Mouse (Mus musculus): ENCODE measurements around the gene Dcaf5. TPM values are rescaled to one million over a fixed set of nuclear protein-coding genes. Genes with fewer than 3 reads are reported as not detected.
"Not testable (repeated sequence)": the region's sequence is repeated elsewhere in the genome, so short reads cannot be mapped to it uniquely, and the experiment has no call there.

The Dcaf5 gene
- polyA plus RNA-seq, 1 experiment from 2014 or later: 11.6 TPM

DNA sequence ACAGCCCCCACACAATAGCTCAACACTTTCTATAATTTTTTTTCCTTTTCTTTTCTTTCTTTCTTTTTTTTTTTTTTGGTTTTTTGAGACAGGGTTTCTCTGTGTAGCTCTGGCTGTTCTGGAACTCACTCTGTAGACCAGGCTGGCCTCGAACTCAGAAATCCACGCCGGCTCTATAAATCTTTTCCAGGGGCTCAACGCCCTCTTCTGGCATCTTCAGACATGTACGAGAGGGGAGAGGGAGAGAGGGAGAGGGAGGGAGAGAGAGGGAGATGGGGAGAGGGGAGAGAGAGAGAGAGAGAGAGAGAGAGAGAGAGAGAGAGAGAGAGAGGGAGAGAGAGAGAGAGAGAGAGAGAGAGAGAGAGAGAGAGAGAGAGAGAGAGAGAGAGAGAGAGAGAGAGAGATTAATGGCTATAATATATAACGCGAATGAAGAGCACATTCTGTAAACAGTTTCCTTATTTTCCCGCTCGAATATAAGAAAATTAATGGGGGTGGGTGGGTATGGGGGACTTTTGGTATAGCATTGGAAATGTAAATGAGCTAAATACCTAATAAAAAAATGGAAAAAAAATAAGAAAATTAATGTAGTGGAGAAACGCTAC is 26.0 kb upstream of the Dcaf5 start:
- H3K36me3 ChIP-seq (ENCODE audit: control insufficient read depth, insufficient read depth, low read length); H3K27me3 ChIP-seq (ENCODE audit: control insufficient read depth, insufficient read depth, low read depth, low read length); H3K4me1 ChIP-seq (replicated peaks; ENCODE audit: control insufficient read depth, insufficient read depth, low read length); H3K9me3 ChIP-seq (ENCODE audit: control insufficient read depth, low read length); ATAC-seq (ENCODE audit: low read depth): not testable (repeated sequence)
- H3K4me2 ChIP-seq (ENCODE audit: low read depth, low read length): peak overlapping the region; percentile 82
- peak overlapping the region; percentile 31; the same call in 1 of the 2 replicates for H3K27ac ChIP-seq (ENCODE audit: low read length)
- H3K4me3 ChIP-seq (ENCODE audit: low read length): peak overlapping the region; percentile 86
- 9% methylated on average over 10 of the region's 10 CpGs for whole genome bisulfite sequencing
- H3K9ac ChIP-seq (ENCODE audit: low read length): 0 out of 2 replicates have a peak overlapping the region, but pooled peaks have one; percentile 83

DNA sequence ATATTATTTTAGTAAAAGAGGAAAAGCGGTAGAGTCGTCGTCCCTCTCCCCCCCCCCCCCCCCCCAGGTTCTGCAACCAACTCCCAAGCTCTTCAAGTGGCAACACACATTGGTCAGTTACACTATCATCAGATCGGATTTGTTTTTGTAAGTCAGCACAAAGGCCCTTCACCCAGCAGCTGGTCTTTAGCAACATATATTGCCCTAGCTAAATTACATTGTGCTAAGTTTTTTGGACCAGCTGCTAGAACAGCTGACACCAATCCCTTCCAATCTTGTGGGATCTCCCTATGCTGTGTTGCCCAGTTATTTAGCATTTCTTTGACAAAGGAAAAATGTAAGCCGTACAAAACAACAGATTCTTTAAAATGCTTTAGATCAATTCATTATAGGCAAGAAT is 21.6 kb upstream of the Dcaf5 start:
- H3K9ac ChIP-seq (ENCODE audit: low read length): no peak overlapping the region
- no peak overlapping the region for H3K27ac ChIP-seq (ENCODE audit: low read length)
- H3K4me3 ChIP-seq (ENCODE audit: low read length): no peak overlapping the region
- ATAC-seq (ENCODE audit: low read depth): no peak
- no peaks in the 10 kb centered on the region for H3K4me1 ChIP-seq (replicated peaks; ENCODE audit: control insufficient read depth, insufficient read depth, low read length)
- H3K9me3 ChIP-seq (ENCODE audit: control insufficient read depth, low read length): no peaks in the 10 kb centered on the region
- H3K27me3 ChIP-seq (ENCODE audit: control insufficient read depth, insufficient read depth, low read depth, low read length): no peaks in the 10 kb centered on the region
- no peaks in the 10 kb centered on the region for H3K36me3 ChIP-seq (ENCODE audit: control insufficient read depth, insufficient read depth, low read length)
- no peak overlapping the region for H3K4me2 ChIP-seq (ENCODE audit: low read depth, low read length)
- 68% methylated on average over 5 of the region's 5 CpGs for WGBS

DNA sequence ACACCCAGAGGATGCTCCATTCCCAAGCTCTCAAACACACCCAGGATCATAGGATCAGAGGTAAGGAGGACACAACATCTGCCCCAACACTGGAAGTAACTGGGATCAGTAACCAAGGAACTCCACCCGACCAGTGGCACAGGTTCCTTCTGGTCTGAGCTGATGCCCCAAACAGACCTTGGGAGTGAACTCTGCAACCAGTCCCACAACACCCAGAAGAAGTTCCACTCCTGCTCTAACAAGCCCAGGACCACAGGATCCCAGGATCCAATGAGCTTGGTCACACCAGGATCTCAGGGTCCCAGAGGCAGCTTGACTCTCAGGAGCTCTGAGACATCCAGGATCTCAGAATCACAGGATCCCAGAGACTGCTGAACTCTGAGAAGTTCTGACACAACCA is 17.1 kb upstream of the Dcaf5 start:
- no peak overlapping the region for H3K4me2 ChIP-seq (ENCODE audit: low read depth, low read length)
- H3K36me3 ChIP-seq (ENCODE audit: control insufficient read depth, insufficient read depth, low read length): no peaks in the 10 kb centered on the region
- H3K27ac ChIP-seq (ENCODE audit: low read length): no peak overlapping the region
- no peak for ATAC-seq (ENCODE audit: low read depth)
- 77% methylated on average over 1 of the region's 1 CpGs for WGBS
- no peaks in the 10 kb centered on the region for H3K27me3 ChIP-seq (ENCODE audit: control insufficient read depth, insufficient read depth, low read depth, low read length)
- no peak overlapping the region for H3K4me3 ChIP-seq (ENCODE audit: low read length)
- H3K4me1 ChIP-seq (replicated peaks; ENCODE audit: control insufficient read depth, insufficient read depth, low read length): no peaks in the 10 kb centered on the region
- no peak overlapping the region for H3K9ac ChIP-seq (ENCODE audit: low read length)
- H3K9me3 ChIP-seq (ENCODE audit: control insufficient read depth, low read length): no peaks in the 10 kb centered on the region

DNA sequence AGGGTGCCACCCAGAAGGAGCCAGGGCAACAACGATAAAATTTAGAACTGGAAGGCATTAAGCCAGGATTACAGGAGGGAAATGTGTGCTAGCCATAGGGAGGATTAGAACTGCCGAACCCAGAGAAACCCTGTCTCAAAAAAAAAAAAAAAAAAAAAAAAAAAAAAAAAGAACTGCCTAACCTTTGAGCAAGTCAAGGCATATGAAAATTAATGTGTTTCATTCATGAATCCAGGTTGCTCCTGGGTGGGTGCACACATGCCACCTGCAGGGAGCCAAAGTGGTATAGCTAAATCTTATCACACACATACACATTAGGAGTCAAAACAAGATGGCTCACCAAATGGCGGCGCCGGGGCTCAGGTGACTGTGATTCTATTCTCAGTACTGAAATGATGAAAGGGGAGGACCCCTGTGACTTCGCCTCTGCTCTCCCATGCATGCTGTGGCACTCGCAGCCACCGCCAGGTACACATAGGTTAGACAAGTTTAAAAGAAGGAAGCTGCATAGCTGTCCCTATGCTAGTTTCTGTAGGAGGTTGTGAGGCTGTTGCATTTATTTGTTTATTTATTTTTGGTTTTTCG is 8.2 kb upstream of the Dcaf5 start:
- no peaks in the 10 kb centered on the region for H3K27me3 ChIP-seq (ENCODE audit: control insufficient read depth, insufficient read depth, low read depth, low read length)
- no peaks in the 10 kb centered on the region for H3K4me1 ChIP-seq (replicated peaks; ENCODE audit: control insufficient read depth, insufficient read depth, low read length)
- 78% methylated on average over 9 of the region's 9 CpGs for WGBS
- H3K36me3 ChIP-seq (ENCODE audit: control insufficient read depth, insufficient read depth, low read length): no peaks in the 10 kb centered on the region
- no peak overlapping the region for H3K4me3 ChIP-seq (ENCODE audit: low read length)
- H3K9me3 ChIP-seq (ENCODE audit: control insufficient read depth, low read length): no peaks in the 10 kb centered on the region
- no peak overlapping the region for H3K9ac ChIP-seq (ENCODE audit: low read length)
- no peak overlapping the region for H3K4me2 ChIP-seq (ENCODE audit: low read depth, low read length)
- H3K27ac ChIP-seq (ENCODE audit: low read length): no peak overlapping the region
- ATAC-seq (ENCODE audit: low read depth): no peak

DNA sequence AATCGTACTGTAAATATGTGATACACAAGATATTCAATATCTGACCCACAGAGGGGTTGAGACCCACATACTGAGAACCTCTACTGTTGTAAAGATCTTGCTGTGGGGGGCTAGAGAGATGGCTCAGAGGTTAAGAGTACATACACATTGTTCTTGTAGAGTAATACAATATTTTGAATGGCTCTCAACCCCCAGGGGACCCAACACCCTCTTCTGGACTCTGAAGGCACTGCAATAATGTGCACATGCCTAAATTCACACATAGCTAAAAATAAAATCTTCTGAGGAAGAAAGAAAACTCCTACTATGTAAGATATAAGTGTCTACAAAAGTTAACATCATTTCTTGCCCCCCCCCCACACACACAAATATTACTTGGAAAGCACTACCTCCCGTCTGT is 4.6 kb upstream of the Dcaf5 start:
- Histone ChIP-seq H3K9ac (ENCODE audit: low read length) (no peak overlapping the region), H3K27ac (ENCODE audit: low read length) (no peak overlapping the region), H3K4me2 (ENCODE audit: low read depth, low read length) (no peak overlapping the region), H3K4me3 (ENCODE audit: low read length) (no peak overlapping the region), H3K9me3 (ENCODE audit: control insufficient read depth, low read length) (no peaks in the 10 kb centered on the region), H3K27me3 (ENCODE audit: control insufficient read depth, insufficient read depth, low read depth, low read length) (no peaks in the 10 kb centered on the region), H3K36me3 (ENCODE audit: control insufficient read depth, insufficient read depth, low read length) (no peaks in the 10 kb centered on the region), H3K4me1 (replicated peaks; ENCODE audit: control insufficient read depth, insufficient read depth, low read length) (no peaks in the 10 kb centered on the region; the same call in 1 of the 2 replicates)
- ATAC-seq (ENCODE audit: low read depth): no peak
- 68% methylated on average over 2 of the region's 2 CpGs for WGBS

DNA sequence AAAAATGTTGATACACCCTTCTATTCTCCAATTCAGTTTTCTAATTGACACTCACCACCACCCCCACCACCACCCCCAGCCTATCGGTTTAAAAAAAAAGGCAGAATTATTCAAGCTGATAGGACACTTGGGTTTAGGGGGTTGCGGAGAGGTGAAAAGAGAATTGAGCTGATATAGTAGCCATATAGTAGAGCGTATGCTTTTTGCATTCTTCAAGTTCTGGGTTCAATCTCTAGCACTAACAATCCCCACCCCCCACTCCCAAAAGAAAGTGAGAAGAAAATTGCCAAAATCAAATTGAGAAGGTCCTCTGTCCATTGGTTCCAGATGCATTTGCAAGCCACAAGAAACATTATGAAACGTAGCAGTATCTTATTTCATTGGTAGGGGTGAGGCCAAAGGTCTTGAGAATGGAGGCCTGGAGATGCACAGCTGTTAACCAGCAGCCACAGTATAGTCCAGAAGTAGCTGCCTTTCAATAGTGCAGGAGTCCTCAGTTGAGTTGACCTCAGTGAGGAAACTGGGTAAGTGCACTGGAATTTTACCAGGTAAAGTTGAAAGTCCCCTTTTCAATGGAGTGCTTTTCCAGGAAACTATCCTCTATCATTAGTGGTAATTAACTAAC is 762 bp upstream of the Dcaf5 start:
- Histone ChIP-seq H3K9ac (ENCODE audit: low read length) (peak overlapping the region; percentile 97), H3K4me1 (replicated peaks; ENCODE audit: control insufficient read depth, insufficient read depth, low read length) (peaks cover 8% of the 10 kb centered on the region), H3K27me3 (ENCODE audit: control insufficient read depth, insufficient read depth, low read depth, low read length) (no peaks in the 10 kb centered on the region), H3K36me3 (ENCODE audit: control insufficient read depth, insufficient read depth, low read length) (no peaks in the 10 kb centered on the region), H3K27ac (ENCODE audit: low read length) (peak overlapping the region; percentile 97), H3K4me2 (ENCODE audit: low read depth, low read length) (peak overlapping the region; percentile 76), H3K9me3 (ENCODE audit: control insufficient read depth, low read length) (no peaks in the 10 kb centered on the region), H3K4me3 (ENCODE audit: low read length) (peak overlapping the region; percentile 90)
- no peak for ATAC-seq (ENCODE audit: low read depth)
- 36% methylated on average over 4 of the region's 4 CpGs for WGBS

DNA sequence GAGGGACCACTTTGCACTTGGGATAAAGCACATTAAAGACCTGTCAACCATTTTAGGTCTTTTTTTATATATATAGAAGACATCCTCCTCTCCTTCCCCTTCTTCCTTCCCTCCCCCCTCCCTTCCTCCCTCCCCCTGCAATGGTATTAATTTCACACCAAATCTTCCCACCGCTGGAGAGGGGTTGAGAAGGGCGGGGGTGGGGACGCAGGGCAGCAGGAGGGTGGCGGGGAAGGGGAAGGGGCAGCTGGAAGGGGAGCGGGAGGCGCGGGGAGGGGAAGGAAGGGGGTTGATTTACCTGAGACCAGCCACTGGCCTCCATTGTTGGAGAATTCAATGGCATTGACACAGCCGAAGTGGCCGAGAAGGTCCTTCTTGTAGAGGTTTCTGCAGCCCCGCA is 514 bp downstream of the Dcaf5 start:
- Histone ChIP-seq H3K27ac (ENCODE audit: low read length) (peak overlapping the region; percentile 97), H3K4me1 (replicated peaks; ENCODE audit: control insufficient read depth, insufficient read depth, low read length) (peaks cover 8% of the 10 kb centered on the region), H3K4me3 (ENCODE audit: low read length) (peak overlapping the region; percentile 90), H3K27me3 (ENCODE audit: control insufficient read depth, insufficient read depth, low read depth, low read length) (no peaks in the 10 kb centered on the region), H3K36me3 (ENCODE audit: control insufficient read depth, insufficient read depth, low read length) (no peaks in the 10 kb centered on the region), H3K4me2 (ENCODE audit: low read depth, low read length) (peak overlapping the region; percentile 76), H3K9ac (ENCODE audit: low read length) (peak overlapping the region; percentile 97), H3K9me3 (ENCODE audit: control insufficient read depth, low read length) (no peaks in the 10 kb centered on the region)
- 0% methylated on average over 5 of the region's 10 CpGs for WGBS
- ATAC-seq (ENCODE audit: low read depth): peak; percentile 10

DNA sequence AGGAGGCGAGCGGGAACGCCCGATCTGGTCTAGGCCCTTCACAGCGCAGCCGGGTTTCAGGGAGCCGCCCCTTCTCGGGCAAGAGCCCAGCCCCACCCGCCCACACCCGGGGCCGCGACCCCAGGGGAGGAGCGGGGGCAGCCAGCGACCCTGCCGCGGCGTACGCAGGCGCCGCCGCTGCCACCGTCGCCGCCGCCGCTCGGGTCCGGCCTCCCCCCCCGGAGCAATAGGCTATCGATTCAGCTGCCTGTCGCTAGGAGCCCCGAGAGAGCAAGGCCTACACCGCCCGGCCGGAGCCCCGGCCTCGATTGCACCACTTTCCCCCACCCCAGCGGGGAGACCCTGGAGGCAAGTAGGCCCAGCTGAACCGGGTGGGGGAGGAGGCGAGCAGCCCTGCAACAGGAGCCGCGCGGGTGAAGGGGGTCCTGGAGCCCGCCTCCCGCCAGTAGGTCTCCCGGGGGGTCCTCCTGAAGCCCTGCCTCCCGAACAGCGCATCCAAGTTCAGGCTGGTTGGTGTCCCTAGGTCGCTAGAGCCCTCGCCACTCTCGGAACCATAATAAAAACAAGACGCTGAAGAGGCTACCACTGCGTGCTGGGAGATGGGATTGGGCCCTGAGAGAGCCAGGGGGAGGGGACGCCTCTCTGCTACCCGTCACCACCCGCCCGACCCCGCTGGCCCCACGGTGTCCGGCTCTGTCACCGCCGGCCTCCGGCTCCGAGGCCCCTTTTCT is 1.3 kb downstream of the Dcaf5 start:
- under 1% methylated on average over 34 of the region's 64 CpGs for WGBS
- peaks cover 8% of the 10 kb centered on the region for H3K4me1 ChIP-seq (replicated peaks; ENCODE audit: control insufficient read depth, insufficient read depth, low read length)
- H3K9ac ChIP-seq (ENCODE audit: low read length): peak overlapping the region; percentile 97
- H3K36me3 ChIP-seq (ENCODE audit: control insufficient read depth, insufficient read depth, low read length): no peaks in the 10 kb centered on the region
- no peaks in the 10 kb centered on the region for H3K9me3 ChIP-seq (ENCODE audit: control insufficient read depth, low read length)
- peak overlapping the region; percentile 97 for H3K27ac ChIP-seq (ENCODE audit: low read length)
- ATAC-seq (ENCODE audit: low read depth): peak; percentile 83
- no peaks in the 10 kb centered on the region for H3K27me3 ChIP-seq (ENCODE audit: control insufficient read depth, insufficient read depth, low read depth, low read length)
- peak overlapping the region; percentile 90 for H3K4me3 ChIP-seq (ENCODE audit: low read length)
- H3K4me2 ChIP-seq (ENCODE audit: low read depth, low read length): peak overlapping the region; percentile 76

DNA sequence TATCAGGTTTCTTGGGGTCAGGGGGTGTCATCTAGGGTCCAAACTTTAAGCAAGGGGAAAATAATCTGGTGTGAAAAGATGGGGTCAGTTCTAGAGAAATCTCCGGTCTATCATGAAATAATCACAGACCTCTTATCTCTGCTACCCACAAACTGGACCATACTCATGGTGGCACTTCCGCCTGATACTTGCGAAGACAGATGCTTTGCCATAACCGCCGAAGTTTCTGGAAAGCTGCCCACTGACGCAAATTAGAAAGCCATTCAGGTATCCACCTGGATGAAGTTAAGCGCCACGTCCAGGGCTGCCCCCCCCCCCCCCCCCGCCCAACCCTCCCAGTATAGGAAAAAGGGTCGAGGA is 1.8 kb downstream of the Dcaf5 start:
- peak overlapping the region; percentile 76 for H3K4me2 ChIP-seq (ENCODE audit: low read depth, low read length)
- no peaks in the 10 kb centered on the region for H3K36me3 ChIP-seq (ENCODE audit: control insufficient read depth, insufficient read depth, low read length)
- peaks cover 8% of the 10 kb centered on the region for H3K4me1 ChIP-seq (replicated peaks; ENCODE audit: control insufficient read depth, insufficient read depth, low read length)
- H3K9ac ChIP-seq (ENCODE audit: low read length): peak overlapping the region; percentile 97
- no peak for ATAC-seq (ENCODE audit: low read depth)
- 1% methylated on average over 8 of the region's 10 CpGs for WGBS
- H3K27ac ChIP-seq (ENCODE audit: low read length): peak overlapping the region; percentile 97
- H3K27me3 ChIP-seq (ENCODE audit: control insufficient read depth, insufficient read depth, low read depth, low read length): no peaks in the 10 kb centered on the region
- H3K9me3 ChIP-seq (ENCODE audit: control insufficient read depth, low read length): no peaks in the 10 kb centered on the region
- peak overlapping the region; percentile 90 for H3K4me3 ChIP-seq (ENCODE audit: low read length)
